Mouse (Mus musculus) olfactory bulb, adult 2 months (tissue): Measurements from ENCODE around the gene Tll1.

ENCODE experiments used
- CTCF ChIP-seq: fragments of 200-500 bp; IDR thresholded peaks from 2 replicates; pipeline ENCODE4 v1.5.1; 2012; ENCODE audit warnings: low read depth, mild to moderate bottlenecking, low read length, moderate library complexity; ENCODE audit not compliant: insufficient read depth
- POLR2A ChIP-seq: fragments of 200-500 bp; IDR thresholded peaks from 2 replicates; pipeline ENCODE4 v1.6.1; 2012; ENCODE audit warnings: mild to moderate bottlenecking, low read depth, low read length, moderate library complexity; ENCODE audit not compliant: insufficient read depth

DNA sequence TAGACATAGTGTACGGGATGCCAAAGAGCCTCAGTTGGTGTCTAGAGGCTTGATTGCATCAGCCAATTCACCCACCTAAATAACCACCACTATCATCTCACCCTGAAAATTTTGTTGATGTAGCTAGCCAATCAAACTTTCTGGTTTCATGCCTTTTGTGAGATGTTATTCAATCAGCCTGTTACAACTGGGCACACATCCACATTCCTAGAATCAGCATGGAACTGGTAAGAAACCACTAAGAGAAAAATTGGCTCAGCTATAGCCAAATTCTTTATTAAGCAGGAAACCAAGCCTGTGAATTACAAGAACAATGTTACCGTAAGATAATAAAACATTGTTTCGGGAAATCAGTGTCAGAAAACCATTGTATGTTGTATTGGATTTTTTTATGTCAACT is 176.5 kb downstream of the Tll1 start:
- TF ChIP-seq CTCF (no peak), POLR2A (no peak)
